Mouse (Mus musculus) liver, adult 2 months (tissue): ENCODE results near the gene Foxo1.

ENCODE experiments used
- CTCF ChIP-seq: fragments of 200-500 bp; IDR thresholded peaks from 2 replicates; pipeline ENCODE4 v1.5.1; 2011; ENCODE audit warnings: low read depth, low read length, control low read depth
- POLR2A ChIP-seq: fragments of 200-500 bp; IDR thresholded peaks from 2 replicates; pipeline ENCODE4 v1.6.1; 2011; ENCODE audit warnings: low read length, control low read depth; ENCODE audit not compliant: insufficient read depth; ENCODE audit errors: extremely low read depth

GRCm38 (mm10) chr3:52268487-52268736 lies 276 bp downstream of the Foxo1 start:
- TF ChIP-seq CTCF (no peak), POLR2A (no peak)
